Mouse (Mus musculus) lung, adult 2 months (tissue): ENCODE data around the gene Pip5k1b.

ENCODE experiments used
- CTCF ChIP-seq: fragments of 200-500 bp; IDR thresholded peaks from 2 replicates; pipeline ENCODE4 v1.5.1; 2011; ENCODE audit warnings: mild to moderate bottlenecking, low read length, control low read depth; ENCODE audit not compliant: insufficient read depth
- POLR2A ChIP-seq: fragments of 200-500 bp; IDR thresholded peaks from 2 replicates; pipeline ENCODE4 v1.6.1; 2011; ENCODE audit warnings: low read depth, mild to moderate bottlenecking, control low read depth, low read length, borderline replicate concordance; ENCODE audit errors: extremely low read depth

- TF ChIP-seq CTCF, result no peak
- no peak for TF ChIP-seq POLR2A
These were observed 234.3 kb downstream of the Pip5k1b start for GRCm38 (mm10) chr19:24321211-24321899.
